Mouse (Mus musculus) bone marrow macrophage, adult 2 months (primary cell): Measurements from ENCODE around the gene Cdc26.

Source experiments
- CTCF ChIP-seq: IDR thresholded peaks from 2 replicates; pipeline ENCODE4 v1.5.1; 2012; ENCODE audit warnings: low read depth, mild to moderate bottlenecking, low read length, moderate library complexity
- POLR2A ChIP-seq: IDR thresholded peaks from 2 replicates; pipeline ENCODE4 v1.6.1; 2012; ENCODE audit warnings: mild to moderate bottlenecking, low read depth, low read length, borderline replicate concordance

GRCm38 (mm10) chr4:62344000-62344399, 64.4 kb downstream of the Cdc26 start:
- TF ChIP-seq CTCF (no peak), POLR2A (no peak)
